Mouse (Mus musculus): ENCODE measurements around the gene Kcnc1. TPM values are rescaled to one million over a fixed set of nuclear protein-coding genes. Genes with fewer than 3 reads are reported as not detected.

Gene Kcnc1
- total and polyA plus RNA-seq, 2 experiments from 2014 or later: not detected

- Histone ChIP-seq H3K4me1 (ENCODE audit: control insufficient read depth, insufficient read depth) (no peaks in the 10 kb centered on the region), H3K36me3 (replicated peaks; ENCODE audit: control insufficient read depth, insufficient read depth, low read length) (no peaks in the 10 kb centered on the region), H3K27ac (ENCODE audit: low read depth) (no peak within 1 kb of the TSS), H3K4me2 (ENCODE audit: low read depth, low read length) (no peak within 1 kb of the TSS), H3K4me3 (ENCODE audit: low read depth, low read length) (peak within 1 kb of the TSS; percentile 11; the same call in 1 of the 2 replicates), H3K9me3 (replicated peaks; ENCODE audit: control insufficient read depth, low read length) (no peaks in the 10 kb centered on the region), H3K9ac (replicated peaks; ENCODE audit: low read depth, low read length) (no peak within 1 kb of the TSS), H3K27me3 (ENCODE audit: control insufficient read depth, insufficient read depth, low read length) (peaks cover 81% of the 10 kb centered on the region)
- DNase-seq (ENCODE audit: low spot score): no peak
- ATAC-seq (ENCODE audit: insufficient read depth, low read depth): no peak
- 4% methylated on average over 44 of the region's 44 CpGs for WGBS
- no peak for TF ChIP-seq CTCF (IDR thresholded peaks at IDR 0.05; ENCODE audit: low read depth)
- TF ChIP-seq EP300 (IDR thresholded peaks at IDR 0.05; ENCODE audit: low read depth): no peak
Observed at GRCm38 (mm10) chr7:46376172-46377007, 19.9 kb upstream of the Kcnc1 start, which contains the start of gene Myod1. Gene Myod1, plus strand, starts transcription at chr7:46376474.

GRCm38 (mm10) chr7:46377008-46377346 is 19.3 kb upstream of the Kcnc1 start:
- ATAC-seq (ENCODE audit: insufficient read depth, low read depth) (no peak), DNase-seq (ENCODE audit: low spot score) (no peak)
- 0% methylated on average over 33 of the region's 33 CpGs for WGBS
- no peak overlapping the region for H3K9ac ChIP-seq (replicated peaks; ENCODE audit: low read depth, low read length)
- H3K27ac ChIP-seq (ENCODE audit: low read depth): no peak overlapping the region
- H3K4me1 ChIP-seq (ENCODE audit: control insufficient read depth, insufficient read depth): no peaks in the 10 kb centered on the region
- peak; percentile 54 for TF ChIP-seq CTCF (IDR thresholded peaks at IDR 0.05; ENCODE audit: low read depth)
- no peak for TF ChIP-seq EP300 (IDR thresholded peaks at IDR 0.05; ENCODE audit: low read depth)
- no peak overlapping the region for H3K4me2 ChIP-seq (ENCODE audit: low read depth, low read length)
- H3K4me3 ChIP-seq (ENCODE audit: low read depth, low read length): peak overlapping the region; percentile 11; the same call in 1 of the 2 replicates
- no peaks in the 10 kb centered on the region for H3K9me3 ChIP-seq (replicated peaks; ENCODE audit: control insufficient read depth, low read length)
- H3K36me3 ChIP-seq (replicated peaks; ENCODE audit: control insufficient read depth, insufficient read depth, low read length): no peaks in the 10 kb centered on the region
- H3K27me3 ChIP-seq (ENCODE audit: control insufficient read depth, insufficient read depth, low read length): peaks cover 81% of the 10 kb centered on the region

GRCm38 (mm10) chr7:46378123-46378522 is 18.2 kb upstream of the Kcnc1 start:
- 3% methylated on average over 22 of the region's 22 CpGs for WGBS

GRCm38 (mm10) chr7:46378983-46379382 is 17.3 kb upstream of the Kcnc1 start:
- no peak overlapping the region for H3K9ac ChIP-seq (replicated peaks; ENCODE audit: low read depth, low read length)
- peaks cover 66% of the 10 kb centered on the region for H3K27me3 ChIP-seq (ENCODE audit: control insufficient read depth, insufficient read depth, low read length)
- peak; percentile 56; the same call in 1 of the 2 replicates for ATAC-seq (ENCODE audit: insufficient read depth, low read depth)
- H3K4me3 ChIP-seq (ENCODE audit: low read depth, low read length): no peak overlapping the region
- H3K4me2 ChIP-seq (ENCODE audit: low read depth, low read length): no peak overlapping the region
- 7% methylated on average over 16 of the region's 16 CpGs for WGBS
- H3K27ac ChIP-seq (ENCODE audit: low read depth): no peak overlapping the region
- no peaks in the 10 kb centered on the region for H3K4me1 ChIP-seq (ENCODE audit: control insufficient read depth, insufficient read depth)
- H3K36me3 ChIP-seq (replicated peaks; ENCODE audit: control insufficient read depth, insufficient read depth, low read length): no peaks in the 10 kb centered on the region
- TF ChIP-seq CTCF (IDR thresholded peaks at IDR 0.05; ENCODE audit: low read depth) (peak; percentile 66), EP300 (IDR thresholded peaks at IDR 0.05; ENCODE audit: low read depth) (no peak)
- no peaks in the 10 kb centered on the region for H3K9me3 ChIP-seq (replicated peaks; ENCODE audit: control insufficient read depth, low read length)
- DNase-seq (ENCODE audit: low spot score): peak; percentile 69

More at GRCm38 (mm10) chr7:46378123-46378522, 18.2 kb upstream of the Kcnc1 start:
- ATAC-seq (ENCODE audit: insufficient read depth, low read depth) (no peak), DNase-seq (ENCODE audit: low spot score) (no peak)
- Histone ChIP-seq H3K4me1 (ENCODE audit: control insufficient read depth, insufficient read depth) (no peaks in the 10 kb centered on the region), H3K27me3 (ENCODE audit: control insufficient read depth, insufficient read depth, low read length) (peaks cover 73% of the 10 kb centered on the region), H3K4me3 (ENCODE audit: low read depth, low read length) (no peak overlapping the region), H3K27ac (ENCODE audit: low read depth) (no peak overlapping the region), H3K9ac (replicated peaks; ENCODE audit: low read depth, low read length) (no peak overlapping the region), H3K4me2 (ENCODE audit: low read depth, low read length) (no peak overlapping the region), H3K9me3 (replicated peaks; ENCODE audit: control insufficient read depth, low read length) (no peaks in the 10 kb centered on the region), H3K36me3 (replicated peaks; ENCODE audit: control insufficient read depth, insufficient read depth, low read length) (no peaks in the 10 kb centered on the region)
- TF ChIP-seq CTCF (IDR thresholded peaks at IDR 0.05; ENCODE audit: low read depth) (peak; percentile 25), EP300 (IDR thresholded peaks at IDR 0.05; ENCODE audit: low read depth) (no peak)

- H3K27me3 ChIP-seq (ENCODE audit: control insufficient read depth, insufficient read depth, low read length): peaks cover 49% of the 10 kb centered on the region
- H3K27ac ChIP-seq (ENCODE audit: low read depth): no peak overlapping the region
- ATAC-seq (ENCODE audit: insufficient read depth, low read depth): no peak
Observed at GRCm38 (mm10) chr7:46380625-46381024, 15.7 kb upstream of the Kcnc1 start.

More at GRCm38 (mm10) chr7:46380625-46381024, 15.7 kb upstream of the Kcnc1 start:
- Histone ChIP-seq H3K4me1 (ENCODE audit: control insufficient read depth, insufficient read depth) (no peaks in the 10 kb centered on the region), H3K9ac (replicated peaks; ENCODE audit: low read depth, low read length) (no peak overlapping the region), H3K4me2 (ENCODE audit: low read depth, low read length) (no peak overlapping the region), H3K36me3 (replicated peaks; ENCODE audit: control insufficient read depth, insufficient read depth, low read length) (no peaks in the 10 kb centered on the region), H3K9me3 (replicated peaks; ENCODE audit: control insufficient read depth, low read length) (no peaks in the 10 kb centered on the region), H3K4me3 (ENCODE audit: low read depth, low read length) (no peak overlapping the region)
- DNase-seq (ENCODE audit: low spot score): no peak
- TF ChIP-seq CTCF (IDR thresholded peaks at IDR 0.05; ENCODE audit: low read depth) (peak; percentile 18; the same call in 1 of the 2 replicates), EP300 (IDR thresholded peaks at IDR 0.05; ENCODE audit: low read depth) (no peak)
- WGBS: 58% methylated on average over 9 of the region's 9 CpGs
